Mouse (Mus musculus) neural tube, embryonic 11.5 days (tissue): Measurements from ENCODE around the gene Rbck1. TPM values are rescaled to one million over a fixed set of nuclear protein-coding genes. Genes with fewer than 3 reads are reported as not detected.

Experiments used
- ATAC-seq: fragments of 200-750 bp; cut with Nextera tagmentation; 2 replicates; pipeline ENCODE4 v1.8.0; 2017; ENCODE audit warnings: moderate number of reproducible peaks, mild to moderate bottlenecking, moderate TSS enrichment, moderate library complexity; ENCODE audit not compliant: insufficient read depth, low FRiP score, low TSS enrichment
- DNase-seq: peaks from one replicate; pipeline ENCODE4 v3.0.0-alpha.2; 2015; ENCODE audit warnings: low spot score
- H3K27ac ChIP-seq: fragments of 300-500 bp; sonication (generic); 2 replicates; pipeline ENCODE4 v1.5.1; 2014; ENCODE audit warnings: low read depth, mild to moderate bottlenecking, low read length
- H3K27me3 ChIP-seq: fragments of 300-500 bp; sonication (generic); 2 replicates; pipeline ENCODE4 v1.6.1; 2014; ENCODE audit warnings: mild to moderate bottlenecking, low read length, mixed read lengths; ENCODE audit not compliant: control insufficient read depth, insufficient read depth
- H3K36me3 ChIP-seq: fragments of 300-500 bp; sonication (generic); 2 replicates; pipeline ENCODE4 v1.6.1; 2014; ENCODE audit warnings: mild to moderate bottlenecking, low read length, moderate library complexity, mixed read lengths; ENCODE audit not compliant: control insufficient read depth, insufficient read depth
- H3K4me1 ChIP-seq: fragments of 300-500 bp; sonication (generic); 2 replicates; pipeline ENCODE4 v1.6.1; 2014; ENCODE audit warnings: low read length, mixed read lengths; ENCODE audit not compliant: control insufficient read depth, insufficient read depth
- H3K4me2 ChIP-seq: fragments of 300-500 bp; sonication (generic); 2 replicates; pipeline ENCODE4 v1.6.1; 2014; ENCODE audit warnings: low read depth, mild to moderate bottlenecking, moderate library complexity
- H3K4me3 ChIP-seq: fragments of 300-500 bp; sonication (generic); 2 replicates; pipeline ENCODE4 v1.5.1; 2014; ENCODE audit warnings: low read depth, low read length
- H3K9ac ChIP-seq: fragments of 300-500 bp; sonication (generic); 2 replicates; pipeline ENCODE4 v1.6.1; 2014; ENCODE audit warnings: mild to moderate bottlenecking, low read length
- H3K9me3 ChIP-seq: fragments of 300-500 bp; sonication (generic); 2 replicates; pipeline ENCODE4 v1.6.1; 2016; ENCODE audit warnings: low read length; ENCODE audit not compliant: control insufficient read depth
- WGBS: fragments of 180-500 bp; shearing (Covaris S2); extraction: QIAGEN DNeasy Blood & Tissue Kit; methylation state at CpG from one replicate; pipeline ENCODE4 v1.1.7; 2014; 5-methylcytosine and 5-hydroxymethylcytosine counted together
- polyA plus RNA-seq: library from polyadenylated mRNA; unstranded; fragments of >200 nt; fragmentation: Nextera tagmentation; extraction: Ambion mirVana; gene quantifications from 2 replicates; pipeline ENCODE4 v1.2.1, GENCODE M21; 2014

Rbck1 gene
- polyA plus RNA-seq = 69.2 and 77.8 TPM in 2 replicates

DNA sequence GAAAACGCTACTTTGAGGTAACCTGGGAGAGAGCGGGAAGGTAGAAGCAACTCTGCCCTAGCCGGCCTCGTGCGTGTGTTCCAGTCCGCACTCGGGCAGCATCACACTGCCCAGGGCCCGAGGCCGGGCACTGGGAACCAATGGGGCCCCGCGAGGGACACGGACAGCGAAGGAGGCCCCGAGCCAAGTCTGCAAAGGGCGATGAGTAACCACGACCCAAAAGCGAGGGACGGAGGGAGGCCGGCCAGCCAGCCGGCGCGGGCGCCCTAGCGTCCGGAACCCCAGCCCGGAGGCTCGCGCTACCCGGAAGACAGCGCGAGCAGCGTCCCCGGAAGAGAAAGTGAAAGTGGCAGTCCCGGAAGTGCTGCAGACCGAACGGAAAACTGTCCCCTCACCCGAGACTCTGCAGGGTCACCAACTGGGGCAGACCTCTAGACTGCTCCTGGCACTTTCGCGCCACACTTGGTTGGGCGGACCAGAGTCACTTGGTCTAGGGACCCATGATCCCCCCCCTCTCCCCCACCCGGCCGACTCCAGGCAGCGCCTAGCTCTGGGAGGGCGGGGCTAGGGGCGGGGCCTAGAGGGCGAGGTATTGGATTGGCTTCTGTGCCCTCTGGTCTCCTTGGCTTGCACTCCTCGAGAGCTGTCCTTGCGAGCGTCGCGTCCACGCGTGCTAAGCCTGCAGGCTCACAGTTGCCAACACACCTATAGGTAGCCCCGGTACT lies at the start of gene Rbck1:
Gene Rbck1 (minus strand): TSS at position 553 of the 725 bp plus-strand sequence.
- peak; percentile 92 for DNase-seq
- Histone ChIP-seq H3K4me3 (peak within 1 kb of the TSS; percentile 83), H3K9me3 (no peaks in the 10 kb centered on the region), H3K9ac (peak within 1 kb of the TSS; percentile 92), H3K27me3 (no peaks in the 10 kb centered on the region), H3K4me2 (peak within 1 kb of the TSS; percentile 90), H3K36me3 (peaks cover 3% of the 10 kb centered on the region; the same call in 1 of the 2 replicates), H3K27ac (peak within 1 kb of the TSS; percentile 78), H3K4me1 (peaks cover 8% of the 10 kb centered on the region)
- under 1% methylated on average over 54 of the region's 54 CpGs for WGBS
- ATAC-seq = peak; percentile 95

DNA sequence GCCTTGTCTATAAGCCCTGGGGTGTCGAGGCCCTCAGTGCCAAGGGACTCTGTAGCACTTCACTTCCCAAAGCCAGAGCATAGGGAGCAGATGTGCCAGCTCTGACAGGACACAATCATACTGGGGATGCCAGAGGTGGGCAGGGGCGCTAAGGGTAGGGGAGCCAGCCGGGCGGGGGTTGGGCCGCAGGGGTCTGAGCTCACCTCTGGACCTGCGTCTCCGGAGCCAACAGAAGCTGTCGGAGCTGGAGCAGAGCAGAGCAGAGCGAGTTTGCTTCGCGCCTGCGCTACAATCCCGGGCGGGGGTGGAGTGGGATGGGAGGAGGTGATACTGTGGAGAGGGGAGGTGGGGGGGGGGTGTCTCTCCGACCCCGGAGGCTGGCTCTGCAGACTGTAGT lies 43.9 kb upstream of the Rbck1 start, which contains the start of gene Nrsn2:
Gene Nrsn2 (minus strand): TSS at position 294 of the 397 bp plus-strand sequence.
- H3K27ac ChIP-seq = peak within 1 kb of the TSS; percentile 57
- peak within 1 kb of the TSS; percentile 43; the same call in 1 of the 2 replicates for H3K9ac ChIP-seq
- DNase-seq (peak; percentile 45), ATAC-seq (peak; percentile 60)
- H3K36me3 ChIP-seq = no peaks in the 10 kb centered on the region
- under 1% methylated on average over 16 of the region's 16 CpGs for WGBS
- no peaks in the 10 kb centered on the region; the same call in 1 of the 2 replicates for H3K27me3 ChIP-seq
- peak within 1 kb of the TSS; percentile 40 for H3K4me2 ChIP-seq
- peaks cover 5% of the 10 kb centered on the region for H3K4me1 ChIP-seq
- no peak within 1 kb of the TSS for H3K4me3 ChIP-seq
- no peaks in the 10 kb centered on the region for H3K9me3 ChIP-seq

DNA sequence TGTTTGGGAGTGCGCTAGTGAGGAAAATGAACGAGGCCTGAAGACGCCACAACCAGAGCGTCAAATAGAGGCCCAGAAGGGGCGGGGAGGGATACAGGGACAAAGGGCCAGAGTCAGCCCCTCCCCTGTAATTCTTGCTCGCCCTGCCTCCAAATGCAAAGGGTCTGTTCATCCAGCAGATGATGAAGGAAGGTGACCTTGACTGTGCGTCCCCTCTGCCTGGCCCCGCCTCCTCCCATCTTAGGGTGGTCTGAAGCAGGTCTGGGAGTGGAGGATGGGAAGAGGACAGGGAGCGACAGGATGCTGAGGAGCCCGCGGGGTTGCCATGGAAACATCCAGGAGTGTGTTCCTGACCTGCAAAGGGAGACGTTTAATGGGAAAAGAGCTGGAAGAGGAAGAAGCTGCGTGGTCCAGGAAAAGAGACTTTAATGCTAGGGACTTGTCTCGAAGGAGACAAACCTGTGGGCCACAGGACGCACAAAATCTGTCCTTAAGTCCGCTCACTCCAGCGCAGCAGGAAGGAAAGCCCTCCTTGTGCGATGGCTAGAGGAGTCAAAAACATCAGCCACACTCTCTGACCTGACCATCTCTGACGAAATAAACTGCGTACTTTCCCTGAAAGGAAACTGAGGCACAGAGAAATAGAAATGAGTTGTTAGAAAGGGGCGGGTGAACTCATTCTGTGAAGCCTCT lies 43.3 kb upstream of the Rbck1 start:
- no peaks in the 10 kb centered on the region; the same call in 1 of the 2 replicates for H3K27me3 ChIP-seq
- no peak overlapping the region for H3K4me3 ChIP-seq
- 3% methylated on average over 21 of the region's 21 CpGs for WGBS
- H3K36me3 ChIP-seq = no peaks in the 10 kb centered on the region
- no peaks in the 10 kb centered on the region for H3K9me3 ChIP-seq
- ATAC-seq (peak; percentile 86), DNase-seq (peak; percentile 76)
- peak overlapping the region; percentile 57 for H3K27ac ChIP-seq
- H3K4me1 ChIP-seq = peaks cover 5% of the 10 kb centered on the region
- peak overlapping the region; percentile 40 for H3K4me2 ChIP-seq
- H3K9ac ChIP-seq = peak overlapping the region; percentile 43; the same call in 1 of the 2 replicates

- H3K27me3 ChIP-seq = no peaks in the 10 kb centered on the region; the same call in 1 of the 2 replicates
- no peak overlapping the region for H3K9ac ChIP-seq
- no peak for DNase-seq
- H3K9me3 ChIP-seq = no peaks in the 10 kb centered on the region
- H3K4me2 ChIP-seq = no peak overlapping the region
- no peak for ATAC-seq
- peaks cover 5% of the 10 kb centered on the region for H3K4me1 ChIP-seq
- H3K36me3 ChIP-seq = no peaks in the 10 kb centered on the region
- 80% methylated on average over 9 of the region's 9 CpGs for WGBS
- no peak overlapping the region for H3K4me3 ChIP-seq
- H3K27ac ChIP-seq = no peak overlapping the region
These were observed 41.1 kb upstream of the Rbck1 start for GRCm38 (mm10) chr2:152373547-152373946.

GRCm38 (mm10) chr2:152372661-152373060 lies 40.2 kb upstream of the Rbck1 start:
- Histone ChIP-seq H3K9me3 (no peaks in the 10 kb centered on the region), H3K4me3 (no peak overlapping the region), H3K4me2 (no peak overlapping the region), H3K9ac (no peak overlapping the region), H3K27me3 (no peaks in the 10 kb centered on the region; the same call in 1 of the 2 replicates), H3K36me3 (no peaks in the 10 kb centered on the region), H3K27ac (no peak overlapping the region), H3K4me1 (peaks cover 5% of the 10 kb centered on the region)
- 69% methylated on average over 4 of the region's 4 CpGs for WGBS
- ATAC-seq (no peak), DNase-seq (no peak)

GRCm38 (mm10) chr2:152372104-152372503 lies 39.7 kb upstream of the Rbck1 start:
- WGBS = 85% methylated on average over 7 of the region's 7 CpGs
- ATAC-seq (no peak), DNase-seq (no peak)
- peaks cover 5% of the 10 kb centered on the region for H3K4me1 ChIP-seq
- H3K4me2 ChIP-seq = no peak overlapping the region
- H3K9me3 ChIP-seq = no peaks in the 10 kb centered on the region
- H3K4me3 ChIP-seq = no peak overlapping the region
- H3K27me3 ChIP-seq = no peaks in the 10 kb centered on the region; the same call in 1 of the 2 replicates
- no peak overlapping the region for H3K9ac ChIP-seq
- H3K36me3 ChIP-seq = no peaks in the 10 kb centered on the region
- H3K27ac ChIP-seq = no peak overlapping the region

- Histone ChIP-seq H3K27ac (no peak overlapping the region), H3K9ac (no peak overlapping the region), H3K9me3 (no peaks in the 10 kb centered on the region), H3K4me2 (no peak overlapping the region), H3K4me1 (no peaks in the 10 kb centered on the region), H3K27me3 (no peaks in the 10 kb centered on the region), H3K36me3 (no peaks in the 10 kb centered on the region), H3K4me3 (no peak overlapping the region)
- peak; percentile 69 for DNase-seq
- WGBS = 29% methylated on average over 14 of the region's 14 CpGs
- peak; percentile 67 for ATAC-seq
These were observed 36.2 kb upstream of the Rbck1 start for GRCm38 (mm10) chr2:152368532-152369140.

DNA sequence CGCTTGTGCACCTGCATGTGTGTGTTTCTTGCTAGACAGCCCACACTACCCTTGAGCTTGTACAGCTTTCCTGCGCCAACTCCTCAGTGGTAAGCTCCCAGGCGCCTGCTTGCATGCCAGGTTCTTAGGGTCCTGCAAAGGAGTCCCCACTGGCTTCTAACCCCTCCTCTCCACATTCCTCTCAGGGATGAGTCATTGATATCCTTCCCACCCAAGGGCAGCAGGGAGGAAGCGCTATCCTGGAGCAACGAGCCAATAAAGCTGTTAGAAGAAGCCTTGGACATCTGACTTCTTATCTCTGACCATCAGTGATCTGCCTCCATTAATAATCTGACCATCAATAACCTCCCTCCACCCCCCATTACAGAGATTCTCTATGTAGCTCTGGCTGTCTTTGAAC lies 35.5 kb upstream of the Rbck1 start:
- DNase-seq (no peak), ATAC-seq (no peak)
- no peaks in the 10 kb centered on the region for H3K27me3 ChIP-seq
- 89% methylated on average over 5 of the region's 5 CpGs for WGBS
- no peaks in the 10 kb centered on the region for H3K4me1 ChIP-seq
- H3K4me2 ChIP-seq = no peak overlapping the region
- no peak overlapping the region for H3K27ac ChIP-seq
- H3K9ac ChIP-seq = no peak overlapping the region
- H3K4me3 ChIP-seq = no peak overlapping the region
- H3K9me3 ChIP-seq = no peaks in the 10 kb centered on the region
- H3K36me3 ChIP-seq = no peaks in the 10 kb centered on the region
